Mouse (Mus musculus) kidney, adult 2 months (tissue): ENCODE results near the gene Satb2.

Experiments used
- CTCF ChIP-seq: fragments of 200-500 bp; conservative IDR thresholded peaks from 2 replicates; pipeline ENCODE4 v1.5.1; 2011; ENCODE audit warnings: low read depth, mild to moderate bottlenecking, control low read depth, low read length, moderate library complexity, mixed read lengths; ENCODE audit not compliant: insufficient read depth, insufficient read length
- POLR2A ChIP-seq: fragments of 200-500 bp; IDR thresholded peaks from one replicate; pipeline ENCODE4 v1.6.1; 2011; ENCODE audit warnings: low read depth, low read length, control low read depth

GRCm38 (mm10) chr1:56761512-56761911, 216.9 kb downstream of the Satb2 start:
- no peak for TF ChIP-seq POLR2A
- no peak for TF ChIP-seq CTCF
